Mouse (Mus musculus) ovary, adult 2 months (tissue): ENCODE data around the gene Agtr1b. TPM values are rescaled to one million over a fixed set of nuclear protein-coding genes. Genes with fewer than 3 reads are reported as not detected.

ENCODE experiments used
- polyA plus RNA-seq: library from polyadenylated mRNA; depleted of rRNA; stranded (reverse); fragments of >200 nt; gene quantifications from 2 replicates; pipeline ENCODE4 v1.2.3, GENCODE M21; 2012; rRNA removed

The Agtr1b gene
- not detected in 2 replicates for polyA plus RNA-seq

GRCm38 (mm10) chr3:20366558-20367522 lies at the start of gene Agtr1b:
Agtr1b (minus strand) TSS chr3:20367177.

GRCm38 (mm10) chr3:20275633-20276032 lies 91.3 kb downstream of the Agtr1b start, which contains the start of gene Cpb1:
Cpb1 (minus strand) TSS chr3:20275733.

Other genes with a start within 250 kb of the Agtr1b start
- 18.9 and 21.4 TPM in 2 replicates for gene Gyg, start 211.9 kb downstream of the Agtr1b start, polyA plus RNA-seq
- gene Cpa3, start 125.0 kb downstream of the Agtr1b start, polyA plus RNA-seq, result 0.20 and 0.33 TPM in 2 replicates
- 0.09 TPM in 1 of 2 replicates, not detected in the other for gene Cpb1, start 91.4 kb downstream of the Agtr1b start, polyA plus RNA-seq